Mouse (Mus musculus): Measurements from ENCODE around the gene Ifit2. TPM values are rescaled to one million over a fixed set of nuclear protein-coding genes. Genes with fewer than 3 reads are reported as not detected.
"Not testable (repeated sequence)": the region's sequence is repeated elsewhere in the genome, so short reads cannot be mapped to it uniquely, and the experiment has no call there.

Gene Ifit2
- polyA plus RNA-seq, 1 experiment from 2014 or later, result 5.8 TPM

- not testable (repeated sequence) for H3K36me3 ChIP-seq; H3K4me3 ChIP-seq; H3K27me3 ChIP-seq; H3K4me2 ChIP-seq; H3K27ac ChIP-seq (replicated peaks); H3K9ac ChIP-seq; H3K9me3 ChIP-seq; ATAC-seq (ENCODE audit: low FRiP score, low read depth); H3K4me1 ChIP-seq (replicated peaks)
- 84% methylated on average over 3 of the region's 3 CpGs for WGBS
Measured at GRCm38 (mm10) chr19:34610118-34610517, 59.6 kb downstream of the Ifit2 start.

DNA sequence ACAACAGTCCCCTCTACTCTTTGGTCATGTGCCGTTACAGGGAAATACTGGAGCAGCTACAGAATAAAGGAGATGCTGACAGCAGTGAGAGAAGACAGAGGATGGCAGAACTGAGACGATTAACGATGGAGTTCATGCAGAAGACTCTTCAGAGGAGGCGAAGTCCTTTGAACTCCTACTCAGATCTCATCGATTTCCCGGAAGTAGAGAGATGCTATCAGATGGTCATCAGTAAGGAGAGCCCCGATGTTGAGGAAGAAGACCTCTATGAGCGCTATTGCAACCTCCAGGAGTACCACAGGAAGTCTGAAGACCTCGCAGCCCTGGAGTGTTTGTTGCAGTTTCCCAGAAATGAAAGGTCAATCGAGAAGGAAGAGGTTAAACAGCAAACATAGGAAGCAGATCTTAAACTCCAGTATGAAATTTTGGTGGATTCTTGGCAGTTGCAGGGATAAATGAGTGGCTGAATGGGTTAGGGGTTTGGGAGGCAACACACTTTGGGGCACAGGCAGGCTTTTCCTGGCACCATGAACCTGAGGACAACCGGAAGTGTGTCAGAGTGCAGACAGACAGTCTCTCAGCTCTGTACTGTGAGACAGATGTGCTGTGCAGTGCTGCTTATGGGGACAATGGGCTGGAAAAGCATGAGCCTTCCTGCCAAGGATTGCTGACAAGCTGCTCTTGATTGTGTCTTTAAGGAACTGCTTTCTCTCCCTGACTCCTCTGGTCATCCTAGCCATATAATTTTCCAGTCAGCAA lies 61.9 kb downstream of the Ifit2 start:
- H3K9me3 ChIP-seq; H3K4me1 ChIP-seq (replicated peaks); H3K36me3 ChIP-seq; H3K9ac ChIP-seq; H3K27me3 ChIP-seq; H3K4me3 ChIP-seq; ATAC-seq (ENCODE audit: low FRiP score, low read depth); H3K27ac ChIP-seq (replicated peaks); H3K4me2 ChIP-seq: not testable (repeated sequence)
- 83% methylated on average over 6 of the region's 11 CpGs for WGBS

DNA sequence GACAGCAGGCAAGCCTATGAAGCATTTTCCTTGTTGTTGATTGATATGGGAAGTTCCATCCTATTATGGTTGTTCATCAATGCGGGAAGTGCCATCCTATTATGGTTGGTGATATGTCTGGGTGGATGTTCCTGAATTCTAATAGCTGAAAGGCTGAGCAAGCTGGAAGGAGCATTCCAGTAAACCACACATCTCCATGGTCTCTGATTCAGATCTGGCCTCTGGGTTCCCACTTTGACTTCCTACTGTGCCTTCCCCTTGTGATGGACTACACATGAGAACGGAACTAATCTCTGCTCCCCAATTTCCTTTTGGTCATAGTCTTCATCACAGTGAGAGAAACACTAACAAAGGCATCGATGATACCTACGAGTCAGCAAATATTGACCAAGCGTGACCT lies 70.4 kb downstream of the Ifit2 start:
- Histone ChIP-seq H3K4me2 (no peak overlapping the region), H3K9me3 (no peaks in the 10 kb centered on the region), H3K27me3 (no peaks in the 10 kb centered on the region), H3K9ac (no peak overlapping the region), H3K4me1 (replicated peaks) (no peaks in the 10 kb centered on the region), H3K4me3 (no peak overlapping the region), H3K27ac (replicated peaks) (no peak overlapping the region), H3K36me3 (no peaks in the 10 kb centered on the region)
- ATAC-seq (ENCODE audit: low FRiP score, low read depth), result no peak
- 91% methylated on average over 5 of the region's 5 CpGs for WGBS

- Histone ChIP-seq H3K36me3 (no peaks in the 10 kb centered on the region), H3K4me2 (no peak overlapping the region), H3K27ac (replicated peaks) (no peak overlapping the region), H3K9ac (no peak overlapping the region), H3K4me1 (replicated peaks) (no peaks in the 10 kb centered on the region), H3K9me3 (no peaks in the 10 kb centered on the region), H3K4me3 (no peak overlapping the region), H3K27me3 (no peaks in the 10 kb centered on the region)
- no peak for ATAC-seq (ENCODE audit: low FRiP score, low read depth)
- WGBS, result 95% methylated on average over 6 of the region's 6 CpGs
Measured at GRCm38 (mm10) chr19:34623781-34624180, 73.3 kb downstream of the Ifit2 start.

DNA sequence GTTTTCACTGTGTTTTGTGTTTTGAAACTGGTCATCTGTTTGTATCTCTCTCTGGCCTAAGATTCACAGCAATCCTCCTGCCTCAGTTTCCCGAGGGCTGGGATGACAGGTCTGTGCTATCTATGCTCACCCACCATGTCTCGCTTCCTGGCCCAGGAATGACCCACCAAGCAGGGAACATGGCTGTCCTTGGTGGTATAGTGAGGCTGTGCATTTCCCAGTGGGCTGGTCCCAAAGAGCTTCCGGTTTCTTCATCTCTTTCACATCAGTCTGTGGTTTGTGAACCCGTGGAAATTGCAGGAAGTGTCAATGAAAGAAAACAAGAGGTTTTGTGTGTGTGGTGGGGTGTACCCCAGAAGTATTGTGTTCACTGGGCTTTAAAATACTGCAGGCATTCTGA lies 74.2 kb downstream of the Ifit2 start:
- no peaks in the 10 kb centered on the region for H3K27me3 ChIP-seq
- no peaks in the 10 kb centered on the region for H3K36me3 ChIP-seq
- no peaks in the 10 kb centered on the region for H3K4me1 ChIP-seq (replicated peaks)
- H3K4me2 ChIP-seq, result no peak overlapping the region
- no peak overlapping the region for H3K9ac ChIP-seq
- H3K27ac ChIP-seq (replicated peaks), result no peak overlapping the region
- ATAC-seq (ENCODE audit: low FRiP score, low read depth), result no peak
- no peaks in the 10 kb centered on the region for H3K9me3 ChIP-seq
- no peak overlapping the region for H3K4me3 ChIP-seq
- WGBS, result 87% methylated on average over 4 of the region's 4 CpGs

Other genes with a start within 250 kb of the Ifit2 start
- gene Ch25h, start 75.5 kb upstream of the Ifit2 start, polyA plus RNA-seq (2015; fragmentation: Nextera tagmentation; extraction: Ambion mirVana), result 0.51 and 0.56 TPM in 2 replicates
- 22.1 and 22.9 TPM in 2 replicates for gene Lipa, start 23.2 kb upstream of the Ifit2 start, polyA plus RNA-seq (2015; fragmentation: Nextera tagmentation; extraction: Ambion mirVana)
- 1.1 and 3.2 TPM in 2 replicates for gene Ifit3, start 32.8 kb downstream of the Ifit2 start, polyA plus RNA-seq (2015; fragmentation: Nextera tagmentation; extraction: Ambion mirVana)
- 1.1 and 1.4 TPM in 2 replicates for gene Ifit1bl1, start 51.3 kb downstream of the Ifit2 start, polyA plus RNA-seq (2015; fragmentation: Nextera tagmentation; extraction: Ambion mirVana)
- 0.34 and 1.1 TPM in 2 replicates for gene Ifit3b, start 57.3 kb downstream of the Ifit2 start, polyA plus RNA-seq (2015; fragmentation: Nextera tagmentation; extraction: Ambion mirVana)
- gene Ifit1bl2, start 90.0 kb downstream of the Ifit2 start, polyA plus RNA-seq (2015; fragmentation: Nextera tagmentation; extraction: Ambion mirVana), result 0.34 and 0.38 TPM in 2 replicates
- 0.31 and 0.93 TPM in 2 replicates for gene Ifit1, start 90.2 kb downstream of the Ifit2 start, polyA plus RNA-seq (2015; fragmentation: Nextera tagmentation; extraction: Ambion mirVana)
- 2.7 and 2.8 TPM in 2 replicates for gene Slc16a12, start 196.6 kb downstream of the Ifit2 start, polyA plus RNA-seq (2015; fragmentation: Nextera tagmentation; extraction: Ambion mirVana)

Data from hindbrain, embryonic 15.5 days (tissue).